Mouse (Mus musculus): Measurements from ENCODE around the gene Rab25.

The Rab25 gene

DNA sequence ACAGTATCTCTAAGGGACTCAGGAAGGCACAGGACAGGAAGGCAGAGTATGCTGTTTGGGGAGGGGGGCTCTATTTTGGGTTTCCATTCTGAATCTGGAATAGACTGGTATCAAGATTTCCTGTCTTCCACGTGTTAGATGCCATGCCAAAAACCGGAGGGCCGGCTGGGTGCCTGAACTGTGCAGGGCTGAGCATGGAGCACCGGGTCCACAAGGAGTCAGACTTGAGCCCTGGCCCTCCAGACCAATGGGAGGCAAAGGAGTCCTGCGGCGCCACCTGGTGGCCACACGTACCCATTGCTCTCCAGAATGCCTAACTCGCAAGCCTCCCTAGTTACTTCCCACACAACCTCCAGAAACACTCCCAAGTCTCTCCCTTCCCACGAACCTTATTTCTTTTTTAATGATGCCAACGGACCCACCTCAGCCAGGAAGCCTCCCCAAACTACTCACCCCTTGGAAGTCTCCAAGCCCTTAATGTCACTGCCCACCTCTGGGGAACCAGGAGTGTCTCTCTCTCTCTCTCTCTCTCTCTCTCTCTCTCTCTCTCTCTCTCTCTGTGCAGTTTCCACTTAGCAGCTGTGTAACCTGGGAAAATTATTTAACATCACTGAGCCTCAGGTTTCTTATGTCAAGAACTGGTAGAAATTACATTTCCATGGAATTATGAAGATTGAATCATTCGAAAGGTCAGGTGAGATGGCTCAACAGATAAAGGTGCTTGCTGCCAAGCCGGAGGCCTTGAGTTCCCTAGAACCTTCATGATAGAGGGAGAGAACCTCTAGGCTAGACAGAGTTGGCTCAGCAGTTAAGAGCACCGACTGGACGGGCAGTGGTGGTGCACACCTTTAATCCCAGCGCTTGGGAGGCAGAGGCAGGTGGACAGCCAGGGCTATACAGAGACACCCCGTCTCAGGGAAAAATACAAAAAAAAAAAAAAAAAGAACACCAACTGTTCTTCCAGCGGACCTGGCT lies 21.7 kb downstream of the Rab25 start:
- CTCF ChIA-PET, result interaction anchor here (0.6 to 1.7 kb wide), 8 partner anchors 20 to 178 kb away, joined by 3 to 6 read pairs (median 3); no protein-coding TSS in a partner anchor

DNA sequence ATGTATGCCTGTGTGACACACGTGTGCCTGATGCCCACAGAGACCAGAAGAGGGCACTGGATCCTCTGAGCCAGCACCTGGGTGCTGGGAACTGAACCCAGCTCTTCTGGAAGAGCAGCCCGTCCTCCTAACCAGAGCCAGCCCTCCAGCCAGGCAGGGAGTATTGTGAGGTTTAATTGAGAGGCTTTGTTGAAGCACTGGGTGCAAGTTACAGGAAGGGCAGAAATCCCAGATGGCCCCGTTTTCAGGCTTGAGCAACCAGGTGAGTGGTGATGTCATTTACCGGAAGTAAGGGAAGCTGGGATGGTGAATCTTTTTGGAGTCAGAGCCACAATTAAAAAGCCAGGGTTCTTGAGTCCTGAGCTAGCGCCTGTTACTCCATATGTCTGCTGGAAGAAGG lies 23.1 kb downstream of the Rab25 start:
- CTCF ChIA-PET, result interaction anchor here (0.5 to 1.7 kb wide), 7 partner anchors 23 to 496 kb away, joined by 3 to 6 read pairs (median 4); no protein-coding TSS in a partner anchor

DNA sequence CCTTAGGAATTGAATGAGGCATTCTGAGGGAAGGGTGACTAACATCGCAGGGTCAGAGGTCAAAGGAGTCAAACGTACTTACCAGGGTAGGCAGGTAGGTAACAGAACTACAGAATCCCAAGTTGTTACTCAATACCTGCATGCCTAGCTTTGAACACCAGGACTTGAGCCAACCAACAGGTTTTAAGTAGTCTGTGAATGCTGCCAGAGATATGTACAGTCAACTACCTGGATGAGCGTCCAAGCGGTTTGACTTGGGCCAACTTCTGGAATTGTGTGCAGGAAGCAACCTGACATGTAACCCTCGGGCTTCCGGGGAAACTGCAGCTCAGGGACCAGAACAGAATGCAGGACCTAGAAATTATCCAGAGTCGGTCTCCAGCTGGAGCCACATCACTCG lies 25.1 kb downstream of the Rab25 start:
- CTCF ChIA-PET, result interaction anchor here (1.4 to 2.1 kb wide), 2 partner anchors 32 to 40 kb away, joined by 3 to 12 read pairs; no protein-coding TSS in a partner anchor

DNA sequence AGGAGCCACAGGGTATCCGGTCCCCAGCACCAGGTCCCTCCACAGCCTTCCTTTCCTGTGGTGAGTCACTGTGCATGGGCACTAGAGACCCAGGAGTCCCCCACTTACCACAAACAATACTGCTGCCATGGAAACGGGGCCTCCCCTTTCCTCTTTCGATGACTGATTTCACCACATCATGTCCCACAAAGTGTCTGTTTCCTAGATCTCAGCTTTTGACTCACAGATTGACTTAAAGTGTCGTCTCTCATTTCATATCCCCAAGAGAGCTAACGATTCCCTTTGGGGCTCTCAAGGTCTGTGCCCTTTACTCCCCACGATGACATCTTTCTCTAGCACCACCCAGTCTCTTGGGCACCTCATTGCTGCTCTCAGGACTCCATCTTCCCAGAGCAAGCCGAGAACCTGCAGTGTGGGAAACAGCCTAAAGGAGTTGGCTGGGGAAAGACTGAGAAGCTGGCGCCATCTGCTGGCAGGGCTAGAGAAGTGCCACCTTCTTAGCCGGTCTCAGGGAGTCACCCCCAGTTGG lies 26.2 kb downstream of the Rab25 start:
- CTCF ChIA-PET, result interaction anchor here (0.8 to 2.3 kb wide), 6 partner anchors 8 to 65 kb away, joined by 3 to 15 read pairs (median 9); partner anchors contain the start of gene Lmna

DNA sequence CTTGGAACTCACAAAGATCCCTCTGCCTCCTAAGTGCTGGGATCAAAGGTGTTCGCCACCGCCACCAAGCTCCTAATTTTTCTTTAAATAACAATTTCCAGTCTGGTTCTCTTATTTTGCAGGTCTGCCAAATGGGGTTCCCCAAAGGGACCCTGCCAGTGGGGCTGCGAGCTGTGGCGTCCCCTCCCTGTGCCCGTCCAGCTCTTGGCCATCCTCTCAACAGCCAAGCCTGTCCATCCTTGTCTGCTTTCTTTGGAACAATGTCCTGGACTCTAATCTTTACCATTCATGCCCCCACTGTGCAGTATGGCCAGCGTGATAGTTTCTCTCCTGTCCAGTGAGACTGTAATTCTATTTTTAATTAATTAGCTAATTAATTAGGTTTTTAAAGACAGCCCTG lies 26.9 kb downstream of the Rab25 start:
- CTCF ChIA-PET, result interaction anchor here (0.6 to 2.3 kb wide), 6 partner anchors 11 to 85 kb away, joined by 3 to 15 read pairs (median 9); partner anchors contain the start of gene Lmna

DNA sequence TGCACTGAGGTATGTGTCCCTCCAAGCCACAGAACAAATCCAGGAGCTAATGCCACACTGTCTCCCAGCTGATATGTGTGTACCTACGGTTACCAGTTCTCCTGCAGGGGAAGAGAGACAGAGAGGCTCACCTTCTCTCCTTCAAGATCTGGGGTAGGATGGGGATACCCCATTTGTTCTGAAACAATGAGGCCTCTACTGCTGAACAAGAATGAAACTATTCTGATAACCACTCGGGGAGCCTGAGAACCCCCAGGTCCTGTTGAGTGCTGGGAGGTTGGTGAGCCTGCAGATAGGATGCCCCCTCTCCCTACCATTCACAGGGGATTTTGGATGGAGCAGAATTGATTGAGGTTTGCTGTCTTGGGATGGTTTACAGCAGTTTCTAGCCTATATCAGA lies 28.0 kb downstream of the Rab25 start:
- CTCF ChIA-PET, result interaction anchor here (0.6 to 2.1 kb wide), 2 partner anchors 30 to 59 kb away, joined by 3 to 11 read pairs; partner anchors contain the start of gene Sema4a

DNA sequence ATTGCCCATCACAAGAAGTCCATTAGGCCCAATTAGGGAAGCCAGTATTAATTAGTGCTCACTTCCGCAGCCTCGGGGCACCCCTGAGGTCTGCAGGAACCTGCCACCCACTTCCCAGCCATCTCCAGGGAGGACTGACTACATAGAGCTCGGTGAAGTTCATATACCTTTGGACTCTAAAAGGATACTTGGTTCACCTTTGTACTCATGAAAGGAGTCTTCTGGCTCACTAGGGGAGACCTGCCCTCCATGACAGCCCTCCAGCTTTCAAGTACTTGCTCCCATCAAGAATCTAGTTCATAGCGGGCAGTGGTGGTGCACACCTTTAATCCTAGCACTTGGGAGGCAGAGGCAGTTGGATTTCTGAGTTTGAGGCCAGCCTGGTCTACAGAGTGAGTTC lies 29.7 kb downstream of the Rab25 start:
- CTCF ChIA-PET, result no interaction called here

DNA sequence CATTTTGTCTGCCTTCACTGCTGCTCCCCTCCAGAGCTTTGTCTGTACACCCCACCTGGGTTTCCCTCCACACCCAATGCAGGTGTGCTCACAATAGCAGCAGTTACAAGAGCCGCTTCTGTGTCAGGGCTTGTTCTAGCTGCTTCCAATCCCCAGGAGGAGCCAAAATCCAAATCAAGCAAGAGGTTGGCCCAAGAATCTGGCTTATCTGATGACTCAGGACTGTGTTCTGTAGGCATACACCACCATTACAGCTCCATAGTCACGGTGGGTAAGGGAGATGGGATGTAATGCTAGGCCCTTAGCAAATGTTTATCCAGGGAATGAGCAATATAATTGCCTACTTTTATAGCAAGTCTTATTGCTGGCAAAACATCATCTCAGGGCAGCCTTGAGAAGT lies 31.7 kb downstream of the Rab25 start:
- CTCF ChIA-PET, result interaction anchor here (0.7 kb wide), 1 partner anchor 33 kb away, joined by 4 read pairs; no protein-coding TSS in a partner anchor

DNA sequence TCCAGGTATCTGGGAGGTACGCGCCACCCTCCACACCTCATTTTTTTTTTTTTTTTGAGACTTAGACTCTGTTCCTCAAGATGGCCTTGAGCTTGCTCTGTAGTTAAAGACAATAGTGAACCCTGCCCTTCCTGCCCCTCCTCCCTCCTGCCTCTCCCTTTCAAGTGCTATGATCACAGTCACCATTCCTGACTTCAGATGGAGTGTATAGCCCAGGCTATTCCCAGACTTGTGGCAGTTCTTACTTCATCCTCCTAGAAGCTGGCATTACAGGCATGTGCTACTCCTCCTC lies 33.1 kb downstream of the Rab25 start:
- CTCF ChIA-PET, result interaction anchor here (1.3 kb wide), 1 partner anchor 20 kb away, joined by 6 read pairs; no protein-coding TSS in a partner anchor

DNA sequence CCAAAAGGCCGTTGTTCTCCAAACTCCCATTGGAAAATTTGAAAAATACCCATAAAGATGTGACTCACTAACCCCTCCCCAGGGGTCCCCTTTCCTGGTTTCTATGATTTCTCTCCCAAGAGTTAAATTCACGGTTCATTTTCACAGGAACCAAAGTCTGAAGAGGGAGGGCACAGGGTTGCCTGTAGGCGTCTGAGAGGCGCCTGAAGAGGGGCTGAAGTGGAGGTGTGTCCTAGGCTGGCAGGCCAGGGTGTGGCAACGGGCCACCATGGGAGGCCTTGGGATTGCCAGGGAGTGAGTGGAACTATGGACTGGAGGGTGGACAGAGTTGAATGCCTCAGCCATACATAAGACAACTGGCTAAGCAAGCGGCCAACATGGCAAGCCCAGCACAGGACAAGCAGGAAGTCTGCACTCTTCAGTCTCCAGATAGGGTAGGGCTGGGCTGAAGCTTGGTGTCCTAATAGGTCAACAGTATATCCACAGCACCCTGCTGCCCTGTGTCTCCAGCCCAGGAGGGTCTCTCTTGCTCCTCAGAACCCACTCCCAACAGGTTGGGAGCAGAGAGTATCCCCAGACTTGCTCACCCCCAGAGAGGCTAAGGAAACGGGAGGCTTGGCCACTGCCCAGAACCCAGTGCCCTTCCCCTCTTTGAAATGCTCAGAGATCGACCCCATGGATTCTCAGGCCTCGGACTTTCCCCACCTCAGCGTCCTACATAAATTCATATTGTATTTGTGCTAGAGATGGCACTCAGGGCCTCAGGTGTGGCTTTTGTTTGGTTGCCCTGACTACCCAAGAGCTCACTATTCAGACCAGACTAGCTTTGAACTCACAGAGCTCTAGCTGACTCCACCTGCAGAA lies 33.6 kb downstream of the Rab25 start:
- CTCF ChIA-PET, result interaction anchor here (1.3 kb wide), 1 partner anchor 19 kb away, joined by 6 read pairs; no protein-coding TSS in a partner anchor

DNA sequence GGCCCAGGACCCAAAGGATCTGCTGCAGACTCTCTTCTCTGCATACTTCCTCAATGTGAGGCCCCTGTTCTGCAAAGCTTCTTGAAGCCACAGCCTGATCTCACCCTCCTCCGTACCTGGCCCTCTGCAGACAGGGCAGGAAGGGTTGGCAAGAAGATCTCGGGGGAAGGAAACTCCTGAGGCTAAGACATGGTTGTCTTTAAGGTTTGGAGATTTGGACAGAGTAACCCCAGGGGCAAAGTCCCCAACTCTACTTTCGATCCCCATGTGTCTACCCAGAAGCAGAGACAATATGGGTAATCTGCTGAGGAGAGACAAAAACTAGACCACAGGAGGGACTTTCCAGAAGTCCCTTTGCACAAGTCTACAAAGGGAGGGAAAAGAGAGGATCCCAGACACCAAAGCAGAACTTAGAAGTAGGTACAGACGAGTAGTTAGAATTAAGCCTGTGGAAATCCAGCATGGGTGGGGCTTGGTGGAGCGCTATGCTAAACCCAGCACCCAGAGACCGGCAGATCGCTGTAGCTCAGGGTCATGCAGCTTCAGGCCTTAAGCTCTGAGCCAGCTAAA lies 34.5 kb downstream of the Rab25 start:
- CTCF ChIA-PET, result interaction anchor here (0.9 to 1.6 kb wide), 3 partner anchors 12 to 25 kb away, joined by 3 to 4 read pairs (median 4); no protein-coding TSS in a partner anchor

DNA sequence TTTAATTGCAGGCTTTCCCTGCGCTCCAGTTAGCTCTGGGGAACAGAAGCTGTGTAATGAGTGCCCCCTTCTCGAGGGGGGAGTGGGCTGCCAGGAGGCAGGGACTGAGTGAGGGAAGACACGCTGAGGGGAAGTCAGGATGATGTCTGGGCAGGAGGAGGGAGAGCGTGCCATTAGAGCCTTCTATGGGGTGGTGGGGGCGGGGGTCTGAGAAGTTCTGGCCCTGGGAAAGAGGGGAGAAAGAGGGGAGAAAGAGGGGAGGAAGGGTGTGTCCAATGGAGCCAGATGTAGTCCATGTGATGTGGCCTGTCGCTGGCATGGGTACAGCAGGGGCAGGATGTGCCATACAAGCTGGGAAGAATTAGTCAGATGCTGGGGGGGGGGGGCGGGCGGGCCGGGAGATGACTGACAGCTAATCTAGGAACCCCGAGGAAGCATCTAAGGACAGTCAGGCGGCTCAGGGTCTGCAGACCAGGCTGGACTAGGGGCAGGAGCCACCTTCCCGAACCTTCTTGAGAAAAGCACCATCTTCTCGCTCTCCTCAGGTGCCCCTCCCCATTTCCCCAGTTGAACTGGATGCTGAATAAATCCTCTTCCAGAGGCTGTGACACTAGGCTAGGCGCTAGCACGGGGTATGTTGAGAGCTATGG lies 35.1 kb downstream of the Rab25 start:
- CTCF ChIA-PET, result interaction anchor here (0.7 to 1.6 kb wide), 4 partner anchors 11 to 114 kb away, joined by 3 to 4 read pairs (median 4); no protein-coding TSS in a partner anchor

DNA sequence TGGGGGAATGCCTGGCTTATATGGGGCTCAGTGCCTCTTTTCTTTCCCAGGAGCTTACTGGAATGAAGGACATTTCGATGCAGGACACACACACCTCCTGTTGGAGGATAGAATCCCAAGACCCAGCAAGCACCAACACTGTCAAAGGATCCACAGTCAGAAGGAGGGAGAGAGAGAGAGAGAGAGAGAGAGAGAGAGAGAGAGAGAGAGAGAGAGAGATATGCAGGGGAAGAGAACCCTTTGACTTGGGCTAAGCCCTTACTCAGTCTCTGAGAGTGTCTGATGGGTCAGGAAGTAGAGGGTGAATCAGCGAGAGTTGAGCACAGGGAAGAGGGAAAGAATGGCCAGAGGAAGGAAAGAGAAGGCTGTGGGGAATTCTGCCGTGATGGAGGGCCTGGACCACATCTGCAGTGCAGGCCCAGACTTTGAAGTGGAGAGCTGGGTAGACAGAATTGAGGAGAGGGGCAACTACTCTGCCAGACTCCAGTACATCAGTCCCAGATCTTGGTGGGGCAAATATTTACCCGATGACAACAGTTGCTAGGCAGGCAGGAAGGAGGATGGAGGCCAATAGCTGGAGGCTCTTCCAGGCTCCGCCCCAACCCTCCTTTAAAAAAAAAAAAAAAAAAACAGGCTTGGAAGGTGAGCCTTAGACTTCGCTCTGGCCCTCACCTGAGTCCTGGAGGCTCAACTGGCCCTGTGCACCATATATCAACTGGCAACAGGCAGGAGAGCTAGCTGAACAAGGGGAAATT lies 35.8 kb downstream of the Rab25 start:
- CTCF ChIA-PET, result interaction anchor here (0.7 to 1.6 kb wide), 5 partner anchors 10 to 113 kb away, joined by 3 to 5 read pairs (median 4); no protein-coding TSS in a partner anchor

DNA sequence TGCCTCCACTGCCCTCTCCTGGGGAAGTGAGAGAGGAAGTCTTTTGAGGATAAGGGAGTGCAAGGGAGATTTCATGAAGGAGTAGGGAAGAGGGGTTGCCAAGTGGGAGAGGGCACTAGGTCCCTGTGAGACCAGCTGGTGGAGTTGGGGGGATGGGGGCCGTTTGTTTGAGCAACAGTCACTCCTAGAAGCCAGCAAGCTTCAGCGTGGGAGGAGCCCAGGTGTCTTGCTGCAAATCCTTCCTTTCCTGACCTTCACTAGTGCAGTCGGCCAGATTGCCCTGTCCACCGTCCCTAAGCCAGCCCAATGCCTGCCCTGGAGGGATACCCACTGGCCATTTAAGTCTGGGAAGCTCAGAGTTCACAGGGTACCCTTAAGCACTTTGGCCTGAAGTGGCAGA lies 36.5 kb downstream of the Rab25 start:
- CTCF ChIA-PET, result interaction anchor here (1.1 kb wide), 1 partner anchor 9 kb away, joined by 5 read pairs; no protein-coding TSS in a partner anchor

DNA sequence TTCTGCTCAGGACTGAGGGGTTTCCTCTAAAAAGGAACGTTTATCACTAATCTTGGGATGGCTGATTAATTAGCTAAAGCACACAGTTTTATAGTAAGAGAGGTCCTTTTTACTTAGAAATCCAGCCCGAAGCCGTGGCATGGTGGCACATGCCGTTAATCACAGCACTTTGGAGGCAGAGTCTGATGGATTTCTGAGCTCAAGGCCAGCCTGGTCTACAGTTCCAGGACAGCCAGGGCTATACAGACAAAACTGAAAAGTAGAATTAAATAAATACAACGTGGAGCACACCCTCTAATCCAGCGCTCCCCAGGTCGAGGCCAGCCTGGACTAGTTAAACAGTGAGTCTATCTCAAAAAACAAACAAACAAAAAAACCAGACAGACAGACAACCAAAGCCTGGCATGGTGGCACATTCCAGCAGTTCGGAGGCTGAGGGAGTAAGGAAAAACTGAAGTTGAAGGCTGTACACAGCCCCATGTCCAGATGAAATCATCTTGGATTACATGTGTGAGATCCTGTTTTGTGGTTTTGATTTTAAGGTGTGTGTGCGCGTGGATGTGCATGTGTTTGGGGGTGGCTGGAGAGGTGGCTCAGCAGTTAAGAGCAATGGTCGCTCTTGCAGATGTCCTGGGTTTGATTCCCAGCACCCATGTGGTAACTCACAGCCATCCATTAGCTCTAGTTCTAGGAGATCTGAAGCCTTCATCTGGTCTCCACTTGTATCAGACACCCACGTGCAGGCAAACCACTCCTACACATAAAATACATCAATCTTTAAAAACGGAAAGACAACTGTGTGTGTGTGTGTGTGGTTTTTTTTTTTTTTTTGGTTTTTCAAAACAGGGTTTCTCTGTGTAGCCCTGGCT lies 37.4 kb downstream of the Rab25 start:
- CTCF ChIA-PET, result interaction anchor here (0.7 to 1.7 kb wide), 2 partner anchors 11 to 27 kb away, joined by 7 to 15 read pairs; no protein-coding TSS in a partner anchor

DNA sequence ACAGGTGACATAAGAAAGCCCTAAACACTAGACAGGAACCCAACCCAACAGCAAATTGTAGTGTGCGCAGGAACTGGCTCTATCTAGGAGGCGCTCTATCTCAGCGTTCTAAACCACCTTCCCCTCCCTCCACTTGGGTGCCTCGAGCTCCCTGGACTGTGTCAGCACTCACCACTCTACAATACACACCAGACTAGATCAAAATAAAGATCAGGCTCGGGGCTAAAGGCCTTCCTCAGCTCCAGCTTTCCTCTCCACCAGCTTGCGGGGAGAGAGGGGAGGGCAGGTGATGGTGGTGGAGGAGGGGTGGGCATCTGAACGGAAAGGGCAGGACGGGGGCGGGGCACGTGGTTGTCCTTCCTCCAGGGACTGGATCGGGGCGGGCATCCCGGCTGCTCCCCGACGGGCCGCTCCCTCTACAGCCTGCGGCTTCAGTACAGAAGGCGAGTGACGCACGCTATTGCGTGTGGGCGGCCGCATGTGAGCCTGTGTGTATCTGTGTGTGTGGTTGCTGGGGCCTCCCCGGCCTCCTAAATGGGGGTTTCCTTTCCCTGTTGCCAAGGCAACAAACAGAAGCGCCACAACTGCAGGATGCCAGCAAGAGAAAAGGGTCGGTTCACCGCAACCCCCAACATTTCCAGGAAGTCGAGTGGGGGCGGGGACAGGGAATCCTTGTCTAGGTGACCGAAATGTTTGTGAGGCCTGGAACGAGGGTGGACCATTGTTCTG lies 38.2 kb downstream of the Rab25 start, which contains the start of gene Lmna:
Gene Lmna (minus strand): TSS at position 265 of the 729 bp plus-strand sequence.
- CTCF ChIA-PET, result interaction anchor here (0.6 to 1.7 kb wide), 4 partner anchors 12 to 122 kb away, joined by 4 to 15 read pairs (median 6); no protein-coding TSS in a partner anchor

DNA sequence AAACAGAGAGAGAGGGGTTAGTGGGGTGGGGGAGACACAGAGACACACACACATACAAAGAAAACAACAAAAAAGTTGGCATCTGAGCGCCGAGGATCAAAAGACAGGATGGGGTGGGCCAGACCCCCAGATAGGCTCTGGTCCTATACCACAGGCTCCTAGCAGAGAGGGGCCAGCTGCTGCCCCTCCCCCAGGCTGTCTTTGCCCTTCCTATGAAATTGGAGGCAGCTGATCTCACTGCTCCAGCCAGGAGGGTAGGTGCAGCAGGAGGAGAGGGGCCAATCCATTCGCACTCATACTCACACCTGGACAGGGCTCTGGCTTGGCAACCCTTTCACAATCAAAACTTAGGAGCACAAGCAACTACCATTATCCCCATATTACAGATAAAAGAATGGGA lies 38.9 kb downstream of the Rab25 start:
- CTCF ChIA-PET, result interaction anchor here (0.6 to 1.7 kb wide), 4 partner anchors 12 to 123 kb away, joined by 4 to 15 read pairs (median 6); no protein-coding TSS in a partner anchor

All from spleen, embryonic (tissue).